Mouse (Mus musculus) lung, postnatal 0 days (tissue): ENCODE data around the gene Tspan5. TPM values are rescaled to one million over a fixed set of nuclear protein-coding genes. Genes with fewer than 3 reads are reported as not detected.

ENCODE experiments used
- ATAC-seq: fragments of 200-750 bp; cut with Nextera tagmentation; 2 replicates; pipeline ENCODE4 v1.8.0; 2017; ENCODE audit warnings: moderate library complexity
- DNase-seq: peaks from one replicate; pipeline ENCODE4 v3.0.0-alpha.2; 2016; ENCODE audit warnings: low spot score
- H3K27ac ChIP-seq: fragments of 300-500 bp; sonication (generic); 2 replicates; pipeline ENCODE4 v1.5.1; 2014; ENCODE audit warnings: antibody characterized with exemption, mild to moderate bottlenecking, low read length, mixed read lengths
- H3K27me3 ChIP-seq: fragments of 300-500 bp; sonication (generic); replicated peaks from 2 replicates; pipeline ENCODE4 v1.6.1; 2014; ENCODE audit warnings: low read length, mixed read lengths; ENCODE audit not compliant: insufficient read depth
- H3K36me3 ChIP-seq: fragments of 300-500 bp; sonication (generic); 2 replicates; pipeline ENCODE4 v1.6.1; 2014; ENCODE audit warnings: low read length, mixed read lengths; ENCODE audit not compliant: insufficient read depth
- H3K4me1 ChIP-seq: fragments of 300-500 bp; sonication (generic); 2 replicates; pipeline ENCODE4 v1.6.1; 2014; ENCODE audit warnings: antibody characterized with exemption, low read depth, low read length, mixed read lengths; ENCODE audit not compliant: insufficient read depth
- H3K4me2 ChIP-seq: fragments of 300-500 bp; sonication (generic); replicated peaks from 2 replicates; pipeline ENCODE4 v1.6.1; 2014; ENCODE audit warnings: low read depth, mild to moderate bottlenecking, low read length, moderate library complexity, mixed read lengths
- H3K4me3 ChIP-seq: fragments of 300-500 bp; sonication (generic); 2 replicates; pipeline ENCODE4 v1.5.1; 2014; ENCODE audit warnings: low read depth, low read length
- H3K9ac ChIP-seq: fragments of 300-500 bp; sonication (generic); replicated peaks from 2 replicates; pipeline ENCODE4 v1.6.1; 2014; ENCODE audit warnings: low read depth, mild to moderate bottlenecking
- H3K9me3 ChIP-seq: fragments of 300-500 bp; sonication (generic); 2 replicates; pipeline ENCODE4 v1.6.1; 2016; ENCODE audit warnings: low read length, mixed read lengths
- CTCF ChIP-seq: IDR thresholded peaks from 2 replicates; pipeline ENCODE4 v1.5.1; 2016; ENCODE audit warnings: antibody characterized with exemption, mild to moderate bottlenecking
- EP300 ChIP-seq: IDR thresholded peaks from 2 replicates; pipeline ENCODE4 v1.6.1; 2016; ENCODE audit warnings: antibody characterized with exemption, mild to moderate bottlenecking, control low read depth
- WGBS: fragments of 180-500 bp; shearing (Covaris S2); extraction: QIAGEN DNeasy Blood & Tissue Kit; methylation state at CpG from one replicate; pipeline ENCODE4 v1.1.7; 2014; 5-methylcytosine and 5-hydroxymethylcytosine counted together
- polyA plus RNA-seq: library from polyadenylated mRNA; unstranded; fragments of >200 nt; fragmentation: Nextera tagmentation; extraction: Ambion mirVana; gene quantifications from 2 replicates; pipeline ENCODE4 v1.2.1, GENCODE M21; 2015

The Tspan5 gene
- polyA plus RNA-seq, 1 experiment from 2014 or later: 33.0 TPM

DNA sequence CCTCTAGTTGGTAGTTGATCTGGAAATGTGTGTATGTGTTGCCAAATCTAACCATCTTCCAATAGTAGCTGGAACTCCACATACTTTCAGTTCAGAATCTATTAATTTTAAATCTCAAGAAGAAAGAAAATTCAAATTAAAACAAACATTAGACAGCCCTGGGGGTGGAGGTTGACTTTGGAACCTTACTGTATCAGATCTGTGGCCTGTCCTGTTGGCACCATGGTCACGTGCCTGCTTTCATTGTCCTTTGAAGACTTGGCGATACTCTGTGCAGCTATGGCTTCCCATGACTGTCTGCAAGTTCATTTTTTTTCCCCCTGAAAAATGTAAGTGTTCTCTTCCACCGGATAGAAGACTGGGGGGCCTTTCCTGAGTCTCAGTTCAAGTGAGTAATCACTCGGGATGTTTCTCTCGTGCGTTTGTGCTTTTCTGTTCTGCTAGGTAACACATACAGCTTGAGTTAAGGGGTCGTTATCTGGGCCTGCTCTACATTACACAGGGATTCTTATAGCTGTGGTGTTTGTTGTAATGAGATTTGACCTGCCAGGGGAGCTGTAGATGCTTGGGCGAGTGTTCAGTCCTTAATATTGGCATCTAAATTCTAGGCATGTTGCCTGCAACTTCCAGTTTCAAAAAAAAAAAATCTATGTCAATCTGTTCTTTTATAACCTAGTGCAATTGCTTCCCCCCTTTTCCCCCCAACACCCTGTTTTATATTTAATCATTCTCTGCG lies 32.0 kb downstream of the Tspan5 start:
- Histone ChIP-seq H3K4me1 (peaks cover 5% of the 10 kb centered on the region; the same call in 1 of the 2 replicates), H3K4me3 (no peak overlapping the region), H3K27me3 (no peaks in the 10 kb centered on the region), H3K4me2 (no peak overlapping the region), H3K9me3 (no peaks in the 10 kb centered on the region), H3K27ac (no peak overlapping the region), H3K36me3 (no peaks in the 10 kb centered on the region), H3K9ac (no peak overlapping the region)
- DNase-seq: no peak
- no peak for ATAC-seq
- no peak for TF ChIP-seq CTCF
- TF ChIP-seq EP300: no peak
- 50% methylated on average over 9 of the region's 9 CpGs for WGBS

GRCm38 (mm10) chr3:138774607-138774943 lies 32.6 kb downstream of the Tspan5 start:
- no peaks in the 10 kb centered on the region for H3K36me3 ChIP-seq
- no peak overlapping the region for H3K4me2 ChIP-seq
- DNase-seq (no peak), ATAC-seq (no peak)
- 62% methylated on average over 4 of the region's 4 CpGs for WGBS
- H3K4me3 ChIP-seq: no peak overlapping the region
- H3K9me3 ChIP-seq: no peaks in the 10 kb centered on the region
- TF ChIP-seq CTCF: no peak
- no peak for TF ChIP-seq EP300
- H3K4me1 ChIP-seq: peaks cover 5% of the 10 kb centered on the region; the same call in 1 of the 2 replicates
- no peak overlapping the region for H3K27ac ChIP-seq
- H3K27me3 ChIP-seq: no peaks in the 10 kb centered on the region
- H3K9ac ChIP-seq: no peak overlapping the region

DNA sequence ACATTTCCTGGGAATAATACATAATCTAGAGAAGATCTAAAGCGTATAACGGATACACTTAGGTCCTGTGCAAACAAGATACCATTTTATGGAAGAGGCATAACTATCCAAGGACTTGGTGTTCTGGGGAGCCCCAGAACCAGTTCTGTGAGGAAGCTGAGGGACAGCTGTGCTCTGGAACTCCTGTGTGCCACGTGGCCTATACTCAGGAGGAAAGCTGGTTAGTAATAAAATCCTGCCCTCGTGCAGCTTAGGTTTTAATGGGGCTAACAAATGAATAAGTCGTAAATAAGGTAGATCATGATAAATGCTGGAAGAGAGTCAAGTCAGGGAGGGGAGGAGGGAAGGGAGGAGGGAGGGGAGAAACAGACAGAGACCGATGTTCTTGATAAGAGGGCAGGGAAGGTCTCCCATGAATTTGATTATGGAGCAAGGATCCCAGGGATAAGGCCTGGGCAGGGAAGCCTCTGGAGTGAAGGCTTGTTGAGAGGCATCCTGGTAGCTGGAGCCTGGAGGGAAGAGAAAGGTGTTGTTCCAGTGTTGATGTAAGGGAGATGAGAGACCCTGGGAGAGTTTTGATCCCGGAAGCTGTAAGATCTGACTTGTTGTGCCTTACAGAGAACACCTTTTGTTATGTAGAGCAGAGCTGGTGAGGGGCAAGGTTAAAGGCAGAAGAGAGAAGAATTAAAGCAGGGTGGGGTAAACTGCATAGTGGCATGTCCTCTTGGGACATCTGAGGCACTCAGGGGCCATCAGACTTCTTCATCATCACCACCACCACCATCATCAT lies 34.1 kb downstream of the Tspan5 start:
- ATAC-seq (no peak), DNase-seq (no peak)
- TF ChIP-seq CTCF: no peak
- no peak for TF ChIP-seq EP300
- H3K27ac ChIP-seq: no peak overlapping the region
- no peak overlapping the region for H3K4me3 ChIP-seq
- no peak overlapping the region for H3K9ac ChIP-seq
- H3K9me3 ChIP-seq: no peaks in the 10 kb centered on the region
- no peaks in the 10 kb centered on the region for H3K36me3 ChIP-seq
- 69% methylated on average over 7 of the region's 7 CpGs for WGBS
- H3K27me3 ChIP-seq: no peaks in the 10 kb centered on the region
- peaks cover 5% of the 10 kb centered on the region; the same call in 1 of the 2 replicates for H3K4me1 ChIP-seq
- H3K4me2 ChIP-seq: no peak overlapping the region

- no peak overlapping the region for H3K27ac ChIP-seq
- ATAC-seq (peak; percentile 66), DNase-seq (peak; percentile 45)
- H3K36me3 ChIP-seq: no peaks in the 10 kb centered on the region
- TF ChIP-seq EP300 (no peak), CTCF (no peak)
- WGBS: 61% methylated on average over 9 of the region's 9 CpGs
- no peak overlapping the region for H3K9ac ChIP-seq
- H3K27me3 ChIP-seq: no peaks in the 10 kb centered on the region
- H3K4me3 ChIP-seq: no peak overlapping the region
- H3K4me1 ChIP-seq: no peaks in the 10 kb centered on the region; the same call in 1 of the 2 replicates
- H3K4me2 ChIP-seq: no peak overlapping the region
- no peaks in the 10 kb centered on the region for H3K9me3 ChIP-seq
Observed at GRCm38 (mm10) chr3:138781492-138781891, 39.5 kb downstream of the Tspan5 start.

GRCm38 (mm10) chr3:138783859-138784640 lies 42.1 kb downstream of the Tspan5 start:
- no peaks in the 10 kb centered on the region for H3K4me1 ChIP-seq

GRCm38 (mm10) chr3:138784641-138785025 lies 42.6 kb downstream of the Tspan5 start:
- TF ChIP-seq EP300: no peak
- no peak for TF ChIP-seq CTCF
- WGBS: 81% methylated on average over 7 of the region's 7 CpGs
- Histone ChIP-seq H3K9ac (no peak overlapping the region), H3K4me1 (no peaks in the 10 kb centered on the region), H3K4me2 (no peak overlapping the region), H3K4me3 (no peak overlapping the region), H3K36me3 (no peaks in the 10 kb centered on the region), H3K27ac (no peak overlapping the region), H3K27me3 (no peaks in the 10 kb centered on the region), H3K9me3 (no peaks in the 10 kb centered on the region)
- ATAC-seq (no peak), DNase-seq (no peak)

More at GRCm38 (mm10) chr3:138783859-138784640, 42.1 kb downstream of the Tspan5 start:
- Histone ChIP-seq H3K4me2 (no peak overlapping the region), H3K9me3 (no peaks in the 10 kb centered on the region), H3K9ac (no peak overlapping the region), H3K27me3 (no peaks in the 10 kb centered on the region), H3K36me3 (no peaks in the 10 kb centered on the region), H3K4me3 (no peak overlapping the region), H3K27ac (no peak overlapping the region)
- WGBS: 74% methylated on average over 19 of the region's 19 CpGs
- peak; percentile 20; the same call in 1 of the 2 replicates for ATAC-seq
- no peak for TF ChIP-seq EP300
- TF ChIP-seq CTCF: no peak
- DNase-seq: no peak
